In genomic region chr3:127698636-127699035, GRCm38 (mm10) we compare ENCODE assay signal across 35 mouse cellular contexts.
DNase-seq lines count a peak whose midpoint lies in the region; ATAC-seq lines count a peak whose summit lies in the region.
"Had no signal": no experiment of that assay in that cellular context is flagged by ENCODE, and none has a peak within 500 bp of the region (broad histone marks: within the 10 kb centered on the region; RNA-seq: fewer than 3 reads in every experiment).

No protein-coding gene starts in this region.

- no peak for ATAC-seq in forebrain, embryonic 14.5 days
- ATAC-seq in forebrain, embryonic 15.5 days (replicated peaks): no peak
- ATAC-seq: intestine, embryonic 15.5 days; liver, embryonic 12.5 days; liver, postnatal 0 days; midbrain, embryonic 13.5 days had no signal

- H3K4me1 ChIP-seq in forebrain, embryonic 14.5 days (ENCODE audit: control insufficient read depth, insufficient read depth, low read length): peaks cover 21% of the 10 kb centered on the region
- peaks cover 24% of the 10 kb centered on the region for H3K4me1 ChIP-seq in forebrain, embryonic 15.5 days
- H3K4me1 ChIP-seq: intestine, embryonic 15.5 days; liver, embryonic 12.5 days; megakaryocyte, embryonic 14.5 days had no signal

- no peak overlapping the region for H3K9ac ChIP-seq in forebrain, embryonic 14.5 days (ENCODE audit: low read length)
- H3K9ac ChIP-seq in forebrain, embryonic 15.5 days (replicated peaks): no peak overlapping the region
- H3K9ac ChIP-seq: embryonic facial prominence, embryonic 15.5 days; heart, embryonic 13.5 days; hindbrain, embryonic 14.5 days; intestine, embryonic 15.5 days; liver, embryonic 12.5 days; liver, postnatal 0 days; midbrain, embryonic 13.5 days; neural tube, embryonic 15.5 days had no signal

- H3K4me2 ChIP-seq in forebrain, embryonic 14.5 days (ENCODE audit: low read length): no peak overlapping the region
- H3K4me2 ChIP-seq in forebrain, embryonic 15.5 days (replicated peaks): no peak overlapping the region
- H3K4me2 ChIP-seq: embryonic facial prominence, embryonic 15.5 days; heart, embryonic 13.5 days; hindbrain, embryonic 14.5 days; intestine, embryonic 15.5 days; liver, embryonic 12.5 days; midbrain, embryonic 13.5 days; neural tube, embryonic 15.5 days had no signal

- no peak overlapping the region for H3K27ac ChIP-seq in forebrain, embryonic 14.5 days (ENCODE audit: low read depth, low read length)
- no peak overlapping the region for H3K27ac ChIP-seq in forebrain, embryonic 15.5 days (replicated peaks)
- H3K27ac ChIP-seq: embryonic facial prominence, embryonic 10.5 days; embryonic facial prominence, embryonic 15.5 days; gastrocnemius, adult 2 months; heart, adult 2 months; heart, embryonic 13.5 days; hindbrain, embryonic 14.5 days; intestine, embryonic 15.5 days; kidney, postnatal 0 days; liver, embryonic 12.5 days; midbrain, embryonic 13.5 days; neural tube, embryonic 15.5 days; stomach, postnatal 0 days had no signal

- 88% methylated on average over 5 of the region's 5 CpGs for WGBS in forebrain, embryonic 14.5 days
- WGBS in forebrain, embryonic 15.5 days: 89% methylated on average over 5 of the region's 5 CpGs

- no peaks in the 10 kb centered on the region for H3K36me3 ChIP-seq in forebrain, embryonic 14.5 days (ENCODE audit: control insufficient read depth, insufficient read depth, low read length)
- H3K36me3 ChIP-seq in forebrain, embryonic 15.5 days: no peaks in the 10 kb centered on the region
- H3K36me3 ChIP-seq: embryonic facial prominence, embryonic 10.5 days; embryonic facial prominence, embryonic 15.5 days; heart, embryonic 13.5 days; intestine, embryonic 15.5 days; liver, embryonic 12.5 days; midbrain, embryonic 13.5 days; neural tube, embryonic 15.5 days had no signal

- DNase-seq in forebrain, embryonic 14.5 days (ENCODE audit: low spot score): peak; percentile 34
- DNase-seq in ES-CJ7 (ENCODE audit: low read depth, low spot score) (peak; percentile 15), ZHBTc4 (ENCODE audit: low read depth, low spot score) (peak; percentile 72)
- peak; percentile 10 for DNase-seq in naive thymus-derived CD4-positive, alpha-beta T cell, adult 2 months (ENCODE audit: low read depth)
- DNase-seq in layer of hippocampus, adult 11-12 months (ENCODE audit: low spot score): no peak
- DNase-seq in thymus, postnatal 14 days: no peak
- DNase-seq: adrenal gland, adult 8-10 months; cerebellum, adult 2 months; cerebellum, postnatal 25 days; gastrocnemius, adult 2 months; gastrocnemius, postnatal 36 days; heart, adult 2 months; heart, postnatal 10 days; kidney, adult 8-10 months; kidney, postnatal 4 days; layer of hippocampus, postnatal 36 days; left cerebral cortex, postnatal 4 days; liver, postnatal 0 days; lung, postnatal 36 days; right cerebral cortex, adult 18-20 months; right cerebral cortex, postnatal 4 days; thymus, adult 18-20 months; thymus, postnatal 36 days had no signal

- H3K9me3 ChIP-seq in forebrain, embryonic 14.5 days (replicated peaks; ENCODE audit: control insufficient read depth, low read length): no peaks in the 10 kb centered on the region
- H3K9me3 ChIP-seq in forebrain, embryonic 15.5 days: no peaks in the 10 kb centered on the region
- H3K9me3 ChIP-seq: embryonic facial prominence, embryonic 10.5 days; embryonic facial prominence, embryonic 15.5 days; heart, embryonic 13.5 days; intestine, embryonic 15.5 days; liver, embryonic 12.5 days; megakaryocyte, embryonic 14.5 days; midbrain, embryonic 13.5 days; neural tube, embryonic 15.5 days had no signal

- peaks cover 6% of the 10 kb centered on the region for H3K27me3 ChIP-seq in forebrain, embryonic 14.5 days (replicated peaks; ENCODE audit: control insufficient read depth, insufficient read depth, low read length)
- peaks cover 13% of the 10 kb centered on the region; the same call in 1 of the 2 replicates for H3K27me3 ChIP-seq in forebrain, embryonic 15.5 days

- no peak overlapping the region for H3K4me3 ChIP-seq in forebrain, embryonic 14.5 days (ENCODE audit: low read depth, low read length)
- no peak overlapping the region for H3K4me3 ChIP-seq in forebrain, embryonic 15.5 days
- H3K4me3 ChIP-seq: embryonic facial prominence, embryonic 10.5 days; embryonic facial prominence, embryonic 15.5 days; gastrocnemius, adult 2 months; heart, adult 2 months; heart, embryonic 13.5 days; intestine, embryonic 15.5 days; liver, embryonic 12.5 days; megakaryocyte, embryonic 14.5 days; midbrain, embryonic 13.5 days; neural tube, embryonic 15.5 days had no signal

Comparison
In these comparisons a context has a peak if more than half of its experiments do, and no peak if none do; other contexts are left out.
1. DNase-seq: peak in forebrain, embryonic 14.5 days (single experiment), ES-CJ7 (single experiment), ZHBTc4 (single experiment) and naive thymus-derived CD4-positive, alpha-beta T cell, adult 2 months (single experiment); none in layer of hippocampus, adult 11-12 months (single experiment) and thymus, postnatal 14 days (single experiment).